Mouse (Mus musculus) ES-Bruce4 (cell line): Measurements from ENCODE around the gene Grhpr.

ENCODE experiments used
- CTCF ChIP-seq: IDR thresholded peaks from one replicate; pipeline ENCODE4 v1.8.1; 2011; ENCODE audit warnings: low read depth, low read length
- POLR2A ChIP-seq: IDR thresholded peaks from one replicate; pipeline ENCODE4 v1.8.1; 2011; ENCODE audit warnings: low read length; ENCODE audit not compliant: insufficient read depth

- TF ChIP-seq CTCF, result no peak
- TF ChIP-seq POLR2A, result no peak
These were observed 33.7 kb upstream of the Grhpr start for GRCm38 (mm10) chr4:44947464-44947863.
